Mouse (Mus musculus) heart, adult 2 months (tissue): ENCODE data around the gene Zfp423.

Experiments used
- CTCF ChIP-seq: fragments of 200-600 bp; IDR thresholded peaks from 2 replicates; pipeline ENCODE4 v1.8.1; 2022; ENCODE audit warnings: antibody characterized with exemption, mild to moderate bottlenecking, moderate library complexity
- EP300 ChIP-seq: fragments of 200-500 bp; IDR thresholded peaks from 2 replicates; pipeline ENCODE4 v1.6.1; 2011; ENCODE audit warnings: low read depth, low read length, control low read depth; ENCODE audit not compliant: insufficient read depth
- POLR2A ChIP-seq: fragments of 200-500 bp; IDR thresholded peaks from 2 replicates; pipeline ENCODE4 v1.6.1; 2011; ENCODE audit warnings: mild to moderate bottlenecking, low read depth, low read length, control low read depth; ENCODE audit not compliant: insufficient read depth

GRCm38 (mm10) chr8:87895203-87896041 lies 64.0 kb downstream of the Zfp423 start:
- TF ChIP-seq CTCF (no peak), POLR2A (no peak), EP300 (no peak)
